Mouse (Mus musculus): ENCODE measurements around the gene Gclm. TPM values are rescaled to one million over a fixed set of nuclear protein-coding genes. Genes with fewer than 3 reads are reported as not detected.
A peak's percentile ranks its signal among the peaks of the same experiment; 100 is the strongest.

Gclm gene
- polyA plus RNA-seq, 1 experiment, result 107 TPM

- H3K27ac ChIP-seq (ENCODE audit: control insufficient read depth, insufficient read depth, low read depth, low read length, poor library complexity), result no peak overlapping the region
- H3K4me1 ChIP-seq (ENCODE audit: control insufficient read depth, insufficient read depth, low read length), result no peaks in the 10 kb centered on the region
- H3K4me3 ChIP-seq (replicated peaks; ENCODE audit: control insufficient read depth, low read depth, low read length), result no peak overlapping the region
- WGBS, result 3% methylated on average over 6 of the region's 6 CpGs
- TF ChIP-seq CTCF (IDR thresholded peaks at IDR 0.05; ENCODE audit: control insufficient read depth, insufficient read depth, low read length), result no peak
- no peak for TF ChIP-seq POLR2A (IDR thresholded peaks at IDR 0.05; ENCODE audit: borderline replicate concordance, control insufficient read depth, low read depth, low read length)
These were observed 63.6 kb downstream of the Gclm start for GRCm38 (mm10) chr3:122308981-122309380.

- Histone ChIP-seq H3K27ac (ENCODE audit: control insufficient read depth, insufficient read depth, low read depth, low read length, poor library complexity) (no peak overlapping the region), H3K4me1 (ENCODE audit: control insufficient read depth, insufficient read depth, low read length) (no peaks in the 10 kb centered on the region), H3K4me3 (replicated peaks; ENCODE audit: control insufficient read depth, low read depth, low read length) (no peak overlapping the region)
- 30% methylated on average over 2 of the region's 2 CpGs for WGBS
- peak; percentile 86 for TF ChIP-seq CTCF (IDR thresholded peaks at IDR 0.05; ENCODE audit: control insufficient read depth, insufficient read depth, low read length)
- no peak for TF ChIP-seq POLR2A (IDR thresholded peaks at IDR 0.05; ENCODE audit: borderline replicate concordance, control insufficient read depth, low read depth, low read length)
These were observed 66.7 kb downstream of the Gclm start for GRCm38 (mm10) chr3:122312078-122312477.

GRCm38 (mm10) chr3:122312936-122313629 lies 67.7 kb downstream of the Gclm start:
- 85% methylated on average over 10 of the region's 10 CpGs for WGBS
- H3K4me1 ChIP-seq (ENCODE audit: control insufficient read depth, insufficient read depth, low read length), result no peaks in the 10 kb centered on the region

GRCm38 (mm10) chr3:122313936-122314335 lies 68.6 kb downstream of the Gclm start:
- Histone ChIP-seq H3K4me1 (ENCODE audit: control insufficient read depth, insufficient read depth, low read length) (no peaks in the 10 kb centered on the region), H3K4me3 (replicated peaks; ENCODE audit: control insufficient read depth, low read depth, low read length) (no peak overlapping the region), H3K27ac (ENCODE audit: control insufficient read depth, insufficient read depth, low read depth, low read length, poor library complexity) (no peak overlapping the region)
- WGBS, result 55% methylated on average over 7 of the region's 7 CpGs
- TF ChIP-seq POLR2A (IDR thresholded peaks at IDR 0.05; ENCODE audit: borderline replicate concordance, control insufficient read depth, low read depth, low read length), result no peak
- TF ChIP-seq CTCF (IDR thresholded peaks at IDR 0.05; ENCODE audit: control insufficient read depth, insufficient read depth, low read length), result no peak

More at GRCm38 (mm10) chr3:122312936-122313629, 67.7 kb downstream of the Gclm start:
- Histone ChIP-seq H3K4me3 (replicated peaks; ENCODE audit: control insufficient read depth, low read depth, low read length) (no peak overlapping the region), H3K27ac (ENCODE audit: control insufficient read depth, insufficient read depth, low read depth, low read length, poor library complexity) (no peak overlapping the region)
- TF ChIP-seq POLR2A (IDR thresholded peaks at IDR 0.05; ENCODE audit: borderline replicate concordance, control insufficient read depth, low read depth, low read length) (no peak), CTCF (IDR thresholded peaks at IDR 0.05; ENCODE audit: control insufficient read depth, insufficient read depth, low read length) (no peak)

- TF ChIP-seq CTCF (IDR thresholded peaks at IDR 0.05; ENCODE audit: control insufficient read depth, insufficient read depth, low read length), result no peak
- TF ChIP-seq POLR2A (IDR thresholded peaks at IDR 0.05; ENCODE audit: borderline replicate concordance, control insufficient read depth, low read depth, low read length), result no peak
- 62% methylated on average over 11 of the region's 11 CpGs for WGBS
- Histone ChIP-seq H3K4me1 (ENCODE audit: control insufficient read depth, insufficient read depth, low read length) (no peaks in the 10 kb centered on the region), H3K4me3 (replicated peaks; ENCODE audit: control insufficient read depth, low read depth, low read length) (no peak overlapping the region), H3K27ac (ENCODE audit: control insufficient read depth, insufficient read depth, low read depth, low read length, poor library complexity) (no peak overlapping the region)
These were observed 71.3 kb downstream of the Gclm start for GRCm38 (mm10) chr3:122316621-122317020.

- no peak overlapping the region for H3K27ac ChIP-seq (ENCODE audit: control insufficient read depth, insufficient read depth, low read depth, low read length, poor library complexity)
- WGBS, result 92% methylated on average over 6 of the region's 6 CpGs
- no peak overlapping the region for H3K4me3 ChIP-seq (replicated peaks; ENCODE audit: control insufficient read depth, low read depth, low read length)
- TF ChIP-seq POLR2A (IDR thresholded peaks at IDR 0.05; ENCODE audit: borderline replicate concordance, control insufficient read depth, low read depth, low read length) (no peak), CTCF (IDR thresholded peaks at IDR 0.05; ENCODE audit: control insufficient read depth, insufficient read depth, low read length) (no peak)
- H3K4me1 ChIP-seq (ENCODE audit: control insufficient read depth, insufficient read depth, low read length), result no peaks in the 10 kb centered on the region; the same call in 1 of the 2 replicates
These were observed 72.0 kb downstream of the Gclm start for GRCm38 (mm10) chr3:122317339-122317738.

Other genes with a start within 250 kb of the Gclm start
- gene Abca4, start 201.1 kb upstream of the Gclm start, polyA plus RNA-seq (2011; ENCODE audit: insufficient read depth, insufficient read length, low replicate concordance, missing spikeins), result 0.49 TPM in 1 of 2 replicates, not detected in the other
- 11.8 and 33.5 TPM in 2 replicates for gene Dnttip2, start 28.8 kb downstream of the Gclm start, polyA plus RNA-seq (2011; ENCODE audit: insufficient read depth, insufficient read length, low replicate concordance, missing spikeins)
- gene Bcar3, start 48.6 kb downstream of the Gclm start, polyA plus RNA-seq (2011; ENCODE audit: insufficient read depth, insufficient read length, low replicate concordance, missing spikeins), result 1.1 and 2.2 TPM in 2 replicates

All from bone marrow, adult 2 months (tissue).